8 mouse cellular contexts compared by ENCODE assay signal in the genomic region with DNA sequence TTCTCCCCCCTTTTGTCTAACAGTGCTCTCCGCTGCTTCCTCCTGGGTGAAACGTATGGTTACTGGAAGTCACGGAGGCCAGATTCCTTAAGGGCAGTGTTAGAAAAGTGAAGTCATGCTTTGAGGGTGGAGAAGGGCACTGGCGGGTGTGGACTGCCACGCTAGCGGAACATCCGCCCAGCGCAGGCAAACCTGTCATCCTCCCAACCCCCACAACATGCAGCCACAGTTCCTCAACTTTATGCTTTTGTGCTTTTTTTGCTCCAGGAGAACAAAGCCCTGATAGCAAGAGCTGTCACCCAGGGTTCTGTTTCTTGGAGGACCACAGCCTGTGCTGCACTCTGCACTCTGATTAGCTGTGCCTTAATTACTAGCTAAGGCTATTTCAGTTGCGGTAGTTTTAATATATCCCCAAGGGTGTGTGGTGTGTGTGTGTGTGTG. TPM values are rescaled to one million over a fixed set of nuclear protein-coding genes. Genes with fewer than 3 reads are reported as not detected.
DNase-seq lines count a peak whose midpoint lies in the region; ATAC-seq and TF ChIP-seq lines count a peak whose summit lies in the region.

No protein-coding gene starts in this region.

- peak overlapping the region; percentile 21; the same call in 1 of the 2 replicates for H3K4me3 ChIP-seq in spleen, adult 2 months (ENCODE audit: extremely low read depth, insufficient read depth, insufficient read length)
- H3K4me3 ChIP-seq in heart, embryonic 13.5 days, result peak overlapping the region; percentile 25
- peak overlapping the region; percentile 40 for H3K4me3 ChIP-seq in limb, embryonic 10.5 days

- H3K27ac ChIP-seq in spleen, adult 2 months (ENCODE audit: insufficient read depth, low read length), result no peak overlapping the region
- no peak overlapping the region for H3K27ac ChIP-seq in heart, embryonic 13.5 days (replicated peaks)
- H3K27ac ChIP-seq in limb, embryonic 10.5 days, result peak overlapping the region; percentile 85

- DNase-seq in spleen, adult 2 months (ENCODE audit: low read depth in 1 of 2, low spot score in 2 of 2), result peak in 1 of 2 experiments; percentile 5
- no peak for DNase-seq in spleen, postnatal 14 days (ENCODE audit: low spot score in 2 of 2)
- DNase-seq in limb, embryonic 10.5 days (ENCODE audit: low spot score), result peak; percentile 55
- peak; percentile 46 for DNase-seq in thymus, postnatal 14 days

- TF ChIP-seq POLR2A in spleen, adult 2 months (IDR thresholded peaks at IDR 0.05; ENCODE audit: low read depth, low read length), result no peak

- peak overlapping the region; percentile 62 for H3K4me2 ChIP-seq in heart, embryonic 13.5 days

- H3K36me3 ChIP-seq in spleen, adult 2 months (ENCODE audit: control insufficient read depth, insufficient read depth, low read length), result no peaks in the 10 kb centered on the region
- H3K36me3 ChIP-seq in heart, embryonic 13.5 days, result no peaks in the 10 kb centered on the region
- no peaks in the 10 kb centered on the region for H3K36me3 ChIP-seq in limb, embryonic 10.5 days

- H3K9ac ChIP-seq in heart, embryonic 13.5 days, result peak overlapping the region; percentile 53

- no peaks in the 10 kb centered on the region for H3K4me1 ChIP-seq in spleen, adult 2 months (ENCODE audit: control insufficient read depth, insufficient read depth, insufficient read length)
- peaks cover 18% of the 10 kb centered on the region for H3K4me1 ChIP-seq in heart, embryonic 13.5 days
- H3K4me1 ChIP-seq in limb, embryonic 10.5 days, result peaks cover 48% of the 10 kb centered on the region

- TF ChIP-seq CTCF in spleen, adult 2 months (IDR thresholded peaks at IDR 0.05; ENCODE audit: extremely low read depth, insufficient read depth, insufficient read length, insufficient replicate concordance), result no peak

- H3K9me3 ChIP-seq in heart, embryonic 13.5 days, result no peaks in the 10 kb centered on the region
- no peaks in the 10 kb centered on the region for H3K9me3 ChIP-seq in limb, embryonic 10.5 days (replicated peaks)

- H3K27me3 ChIP-seq in spleen, adult 2 months (ENCODE audit: control insufficient read depth, insufficient read depth, low read length), result no peaks in the 10 kb centered on the region
- H3K27me3 ChIP-seq in heart, embryonic 13.5 days (replicated peaks), result no peaks in the 10 kb centered on the region
- no peaks in the 10 kb centered on the region for H3K27me3 ChIP-seq in limb, embryonic 10.5 days (ENCODE audit: low read depth, poor library complexity, severe bottlenecking)

- ATAC-seq in common myeloid progenitor, adult 5-6 weeks (replicated peaks; ENCODE audit: low read depth, poor library complexity, severe bottlenecking), result peak; percentile 90
- no peak for ATAC-seq in heart, embryonic 13.5 days (ENCODE audit: extremely low read depth, insufficient number of reproducible peaks, low FRiP score, low TSS enrichment)
- ATAC-seq in megakaryocyte-erythroid progenitor cell, adult 5-6 weeks (replicated peaks; ENCODE audit: low FRiP score, low TSS enrichment, poor library complexity, severe bottlenecking), result peak; percentile 64
- ATAC-seq in activated CD4-positive, CD25-positive, alpha-beta regulatory T cell, adult 4 months, result no peak

- 5% methylated on average over 9 of the region's 9 CpGs for WGBS in spleen, adult 2 months
- WGBS in heart, embryonic 13.5 days, result 42% methylated on average over 9 of the region's 9 CpGs
- 29% methylated on average over 9 of the region's 9 CpGs for WGBS in limb, embryonic 10.5 days

RNA-seq across cellular contexts. Expression of a gene that starts 2.0 kb away (rescaled TPM):
- 0.02 and 0.07 TPM in 2 replicates for polyA plus RNA-seq in spleen, adult 2 months (2012; rRNA removed)
- 0.05 TPM in 2 replicates for total RNA-seq in common myeloid progenitor, adult 5-6 weeks (2017)
- polyA plus RNA-seq in heart, embryonic 13.5 days (2015; fragmentation: Nextera tagmentation; extraction: Ambion mirVana), result 6.1 and 6.9 TPM in 2 replicates
- polyA plus RNA-seq in limb, embryonic 10.5 days (2016; fragmentation: Nextera tagmentation; extraction: Ambion mirVana), result 0.18 and 0.26 TPM in 2 replicates
- total RNA-seq in megakaryocyte-erythroid progenitor cell, adult 5-6 weeks (2014; fragmentation: Nextera tagmentation), result 0.13 TPM in 1 of 2 replicates, not detected in the other
- 0.15 and 0.52 TPM in 2 replicates for total RNA-seq in megakaryocyte-erythroid progenitor cell, adult 5-6 weeks (2017)
- under 1 TPM; 0.06 to 0.08 TPM for polyA plus RNA-seq in activated CD4-positive, CD25-positive, alpha-beta regulatory T cell, adult 4 months (2017; shearing (Covaris generic))

Comparison
In these comparisons a context has a peak if more than half of its experiments do, and no peak if none do; other contexts are left out.
1. DNase-seq: peak in limb, embryonic 10.5 days (single experiment) and thymus, postnatal 14 days (single experiment); none in spleen, postnatal 14 days (0 of 2).
2. ATAC-seq: peak in common myeloid progenitor, adult 5-6 weeks (single experiment) and megakaryocyte-erythroid progenitor cell, adult 5-6 weeks (single experiment); none in heart, embryonic 13.5 days (single experiment) and activated CD4-positive, CD25-positive, alpha-beta regulatory T cell, adult 4 months (single experiment).
3. Peak in every context shown above with its lines, with median percentiles within 50 percentile points of each other: H3K4me3 ChIP-seq.